29 mouse cellular contexts compared by ENCODE assay signal in genomic region chr10:60229113-60229512, GRCm38 (mm10). TPM values are rescaled to one million over a fixed set of nuclear protein-coding genes. Genes with fewer than 3 reads are reported as not detected.
A peak's percentile ranks its signal among the peaks of the same experiment; 100 is the strongest.
DNase-seq lines count a peak whose midpoint lies in the region; ATAC-seq and TF ChIP-seq lines count a peak whose summit lies in the region.
"Had no signal": no experiment of that assay in that cellular context is flagged by ENCODE, and none has a peak within 500 bp of the region (broad histone marks: within the 10 kb centered on the region; RNA-seq: fewer than 3 reads in every experiment).

No protein-coding gene starts in this region.

- H3K36me3 ChIP-seq in intestine, embryonic 16.5 days (ENCODE audit: control insufficient read depth, insufficient read depth, low read length) = no peaks in the 10 kb centered on the region
- no peaks in the 10 kb centered on the region for H3K36me3 ChIP-seq in intestine, postnatal 0 days (ENCODE audit: control insufficient read depth, insufficient read depth)
- no peaks in the 10 kb centered on the region for H3K36me3 ChIP-seq in spleen, adult 2 months (ENCODE audit: control insufficient read depth, insufficient read depth, low read length)
- H3K36me3 ChIP-seq: embryonic facial prominence, embryonic 10.5 days; embryonic facial prominence, embryonic 13.5 days; forebrain, embryonic 12.5 days; forebrain, embryonic 15.5 days; heart, embryonic 12.5 days; heart, embryonic 15.5 days; hindbrain, embryonic 10.5 days; hindbrain, embryonic 13.5 days had no signal

- H3K4me2 ChIP-seq in intestine, embryonic 16.5 days (ENCODE audit: low read depth, low read length) = no peak overlapping the region
- H3K4me2 ChIP-seq in intestine, postnatal 0 days (replicated peaks; ENCODE audit: low read depth) = no peak overlapping the region
- H3K4me2 ChIP-seq: embryonic facial prominence, embryonic 13.5 days; forebrain, embryonic 12.5 days; forebrain, embryonic 15.5 days; heart, embryonic 12.5 days; heart, embryonic 15.5 days; hindbrain, embryonic 13.5 days had no signal

- no peak overlapping the region for H3K9ac ChIP-seq in intestine, embryonic 16.5 days (ENCODE audit: low read depth, low read length)
- no peak overlapping the region for H3K9ac ChIP-seq in intestine, postnatal 0 days (ENCODE audit: low read depth, low read length)
- H3K9ac ChIP-seq: embryonic facial prominence, embryonic 13.5 days; forebrain, embryonic 12.5 days; forebrain, embryonic 15.5 days; heart, embryonic 12.5 days; heart, embryonic 15.5 days; hindbrain, embryonic 13.5 days had no signal

- 83% methylated on average over 6 of the region's 6 CpGs for WGBS in intestine, embryonic 16.5 days
- 81% methylated on average over 6 of the region's 6 CpGs for WGBS in intestine, postnatal 0 days
- WGBS in spleen, adult 2 months = 81% methylated on average over 6 of the region's 6 CpGs

- DNase-seq in gastrocnemius, adult 18-20 months (ENCODE audit: low spot score) = peak; percentile 53
- DNase-seq in gastrocnemius, postnatal 14 days = no peak
- DNase-seq in kidney, adult 9 months = peak; percentile 36
- no peak for DNase-seq in kidney, postnatal 14 days
- DNase-seq in spleen, adult 2 months (ENCODE audit: low read depth in 1 of 2, low spot score in 2 of 2) = no peak
- no peak for DNase-seq in spleen, adult 18-20 months
- DNase-seq: adrenal gland, adult 8-10 months; adrenal gland, postnatal 25 days; cerebellum, adult 11-12 months; cerebellum, adult 8-10 months; cerebellum, postnatal 10 days; cerebellum, postnatal 36 days; embryo, embryonic 11 days; heart, adult 18-20 months; heart, postnatal 10 days; heart, postnatal 36 days had no signal

- H3K9me3 ChIP-seq in intestine, embryonic 16.5 days (ENCODE audit: control insufficient read depth, low read length) = no peaks in the 10 kb centered on the region
- H3K9me3 ChIP-seq in intestine, postnatal 0 days (ENCODE audit: control insufficient read depth) = no peaks in the 10 kb centered on the region
- H3K9me3 ChIP-seq: embryonic facial prominence, embryonic 10.5 days; embryonic facial prominence, embryonic 13.5 days; forebrain, embryonic 12.5 days; forebrain, embryonic 15.5 days; heart, embryonic 12.5 days; heart, embryonic 15.5 days; hindbrain, embryonic 10.5 days; hindbrain, embryonic 13.5 days had no signal

- no peaks in the 10 kb centered on the region for H3K27me3 ChIP-seq in intestine, embryonic 16.5 days (replicated peaks; ENCODE audit: control insufficient read depth, insufficient read depth, low read length)
- H3K27me3 ChIP-seq in intestine, postnatal 0 days (replicated peaks; ENCODE audit: control insufficient read depth, insufficient read depth, low read length) = no peaks in the 10 kb centered on the region
- H3K27me3 ChIP-seq in spleen, adult 2 months (ENCODE audit: control insufficient read depth, insufficient read depth, low read length) = no peaks in the 10 kb centered on the region
- H3K27me3 ChIP-seq: embryonic facial prominence, embryonic 13.5 days; forebrain, embryonic 12.5 days; forebrain, embryonic 15.5 days; hindbrain, embryonic 13.5 days had no signal

- intact Hi-C loops in gastrocnemius, postnatal 14 days (cut with DNase I; ENCODE audit: low total_unique reads) = no loop called here

- H3K4me1 ChIP-seq in intestine, embryonic 16.5 days (ENCODE audit: control insufficient read depth, insufficient read depth, low read length) = peaks cover 8% of the 10 kb centered on the region; the same call in 1 of the 2 replicates
- H3K4me1 ChIP-seq in intestine, postnatal 0 days (replicated peaks; ENCODE audit: control insufficient read depth, insufficient read depth, low read length) = peaks cover 5% of the 10 kb centered on the region; the same call in 1 of the 2 replicates
- H3K4me1 ChIP-seq in spleen, adult 2 months (ENCODE audit: control insufficient read depth, insufficient read depth, insufficient read length) = peaks cover 25% of the 10 kb centered on the region; the same call in 1 of the 2 replicates
- H3K4me1 ChIP-seq: forebrain, embryonic 12.5 days; forebrain, embryonic 15.5 days; heart, embryonic 12.5 days; heart, embryonic 15.5 days; hindbrain, embryonic 13.5 days had no signal

- no peak for TF ChIP-seq CTCF in intestine, postnatal 0 days (IDR thresholded peaks at IDR 0.05; ENCODE audit: low read depth)
- no peak for TF ChIP-seq CTCF in spleen, adult 2 months (IDR thresholded peaks at IDR 0.05; ENCODE audit: extremely low read depth, insufficient read depth, insufficient read length, insufficient replicate concordance)

- ATAC-seq in intestine, embryonic 16.5 days = peak; percentile 8; the same call in 1 of the 2 replicates
- no peak for ATAC-seq in intestine, postnatal 0 days
- ATAC-seq: activated CD4-positive, CD25-positive, alpha-beta regulatory T cell, adult 4 months; forebrain, embryonic 15.5 days; hindbrain, embryonic 16.5 days had no signal

- H3K27ac ChIP-seq in intestine, embryonic 16.5 days (ENCODE audit: low read length) = no peak overlapping the region
- H3K27ac ChIP-seq in intestine, postnatal 0 days (ENCODE audit: low read depth, low read length) = no peak overlapping the region
- peak overlapping the region; percentile 94 for H3K27ac ChIP-seq in spleen, adult 2 months (ENCODE audit: insufficient read depth, low read length)
- H3K27ac ChIP-seq: embryonic facial prominence, embryonic 10.5 days; embryonic facial prominence, embryonic 13.5 days; forebrain, embryonic 12.5 days; forebrain, embryonic 15.5 days; heart, embryonic 15.5 days; hindbrain, embryonic 10.5 days; hindbrain, embryonic 13.5 days had no signal

- TF ChIP-seq POLR2A in spleen, adult 2 months (IDR thresholded peaks at IDR 0.05; ENCODE audit: low read depth, low read length) = no peak

- H3K4me3 ChIP-seq in intestine, embryonic 16.5 days (ENCODE audit: low read length) = no peak overlapping the region
- H3K4me3 ChIP-seq in intestine, postnatal 0 days (ENCODE audit: low read depth, low read length) = no peak overlapping the region
- no peak overlapping the region for H3K4me3 ChIP-seq in spleen, adult 2 months (ENCODE audit: extremely low read depth, insufficient read depth, insufficient read length)
- H3K4me3 ChIP-seq: embryonic facial prominence, embryonic 10.5 days; embryonic facial prominence, embryonic 13.5 days; erythroblast, embryonic 14.5 days; forebrain, embryonic 12.5 days; forebrain, embryonic 15.5 days; heart, embryonic 12.5 days; heart, embryonic 15.5 days; hindbrain, embryonic 10.5 days; hindbrain, embryonic 13.5 days had no signal

RNA-seq across cellular contexts. Expression of gene Chst3, which starts 10.1 kb away (rescaled TPM):
- under 1 TPM; 0.27 to 0.40 TPM for total RNA-seq in gastrocnemius, adult 18-20 months (2021)
- total RNA-seq in gastrocnemius, postnatal 14 days (2021) = 1 to 10 TPM; 1.1 to 1.4 TPM
- polyA plus RNA-seq in intestine, embryonic 16.5 days (2015; fragmentation: Nextera tagmentation; extraction: Ambion mirVana) = 1.3 and 1.4 TPM in 2 replicates
- polyA plus RNA-seq in intestine, postnatal 0 days (2015; fragmentation: Nextera tagmentation; extraction: Ambion mirVana) = 0.27 and 0.29 TPM in 2 replicates
- polyA plus RNA-seq in spleen, adult 2 months (2012; rRNA removed) = 89.3 and 105 TPM in 2 replicates
- polyA plus RNA-seq: erythroblast, embryonic 14.5 days had no signal

RNA-seq across cellular contexts. Expression of gene Psap, which starts 48.3 kb away (rescaled TPM):
- 100 to 1,000 TPM; 764 to 769 TPM for total RNA-seq in gastrocnemius, adult 18-20 months (2021)
- total RNA-seq in gastrocnemius, postnatal 14 days (2021) = 100 to 1,000 TPM; 419 to 467 TPM
- 178 and 187 TPM in 2 replicates for polyA plus RNA-seq in intestine, embryonic 16.5 days (2015; fragmentation: Nextera tagmentation; extraction: Ambion mirVana)
- 135 and 137 TPM in 2 replicates for polyA plus RNA-seq in intestine, postnatal 0 days (2015; fragmentation: Nextera tagmentation; extraction: Ambion mirVana)
- polyA plus RNA-seq in spleen, adult 2 months (2012; rRNA removed) = 1,338 and 1,442 TPM in 2 replicates

Comparison
In these comparisons a context has a peak if more than half of its experiments do, and no peak if none do; other contexts are left out.
1. DNase-seq: peak in gastrocnemius, adult 18-20 months (single experiment) and kidney, adult 9 months (single experiment); none in gastrocnemius, postnatal 14 days (single experiment), kidney, postnatal 14 days (single experiment), spleen, adult 2 months (0 of 2) and spleen, adult 18-20 months (0 of 2).
2. RNA of gene Chst3, which starts 10.1 kb away (polyA plus RNA-seq): 89.3 to 105 TPM in spleen, adult 2 months; 1.3 to 1.4 TPM in intestine, embryonic 16.5 days and 0.27 to 0.29 TPM in intestine, postnatal 0 days; every median in the first group is over 10 times any median in the second.